Mouse (Mus musculus) testis, adult 2 months (tissue): Measurements from ENCODE around the gene Stpg1.

Experiments
- CTCF ChIP-seq: fragments of 200-500 bp; IDR thresholded peaks from 2 replicates; pipeline ENCODE4 v1.5.1; 2012; ENCODE audit warnings: low read depth, mild to moderate bottlenecking, inconsistent platforms, low read length, moderate library complexity; ENCODE audit not compliant: control insufficient read depth, insufficient read depth, insufficient replicate concordance
- POLR2A ChIP-seq: fragments of 200-500 bp; IDR thresholded peaks from 2 replicates; pipeline ENCODE4 v1.6.1; 2012; ENCODE audit warnings: low read depth, mild to moderate bottlenecking, inconsistent platforms, low read length, moderate library complexity; ENCODE audit not compliant: control insufficient read depth

DNA sequence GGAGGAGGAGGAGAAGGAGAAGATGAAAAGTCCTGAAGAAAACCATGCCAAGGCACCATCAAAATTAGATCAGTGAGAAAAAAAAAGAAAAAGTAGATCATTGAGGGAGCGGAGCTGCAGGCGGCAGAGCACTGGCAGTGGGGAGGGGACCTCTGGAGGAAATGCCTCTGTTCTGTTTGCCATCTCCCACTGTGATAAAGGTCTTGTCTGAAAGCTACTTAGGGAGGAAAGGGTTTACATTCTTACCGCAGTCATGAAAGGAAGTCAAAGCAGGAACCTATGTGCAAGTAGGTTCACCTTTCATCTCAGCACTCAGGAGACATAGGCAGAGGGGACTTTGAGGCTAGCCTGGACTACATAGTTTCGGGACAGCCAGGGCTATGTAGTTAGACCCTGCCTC is 7.0 kb downstream of the Stpg1 start:
- TF ChIP-seq POLR2A (no peak), CTCF (no peak)
